Mouse (Mus musculus): ENCODE data around the gene Fmo3.

Fmo3 gene

GRCm38 (mm10) chr1:162931310-162931875 lies 52.9 kb downstream of the Fmo3 start:
- no peak for DNase-seq (ENCODE audit: low spot score)

- no peak for DNase-seq (ENCODE audit: low spot score)
Measured at GRCm38 (mm10) chr1:162930631-162931030, 53.7 kb downstream of the Fmo3 start.

GRCm38 (mm10) chr1:162929146-162929545 lies 55.2 kb downstream of the Fmo3 start:
- DNase-seq (ENCODE audit: low spot score), result no peak

- no peak for DNase-seq (ENCODE audit: low spot score)
Measured at GRCm38 (mm10) chr1:162925121-162925520, 59.2 kb downstream of the Fmo3 start.

- DNase-seq (ENCODE audit: low spot score), result no peak
Measured at GRCm38 (mm10) chr1:162916661-162917060, 67.7 kb downstream of the Fmo3 start.

GRCm38 (mm10) chr1:162914932-162915556 lies 69.3 kb downstream of the Fmo3 start:
- no peak for DNase-seq (ENCODE audit: low spot score)

- no peak for DNase-seq (ENCODE audit: low spot score)
Measured at GRCm38 (mm10) chr1:162912085-162912484, 72.2 kb downstream of the Fmo3 start.
